Mouse (Mus musculus) thymus, postnatal 10 days (tissue): ENCODE data around the gene Zdhhc4.
A peak's percentile ranks its signal among the peaks of the same experiment; 100 is the strongest.

Experiments used
- DNase-seq, 2 experiments: peaks; one replicate each; pipeline ENCODE4 v3.0.0; 2021; ENCODE audit warnings: low spot score in 2 of 2

Gene Zdhhc4

DNA sequence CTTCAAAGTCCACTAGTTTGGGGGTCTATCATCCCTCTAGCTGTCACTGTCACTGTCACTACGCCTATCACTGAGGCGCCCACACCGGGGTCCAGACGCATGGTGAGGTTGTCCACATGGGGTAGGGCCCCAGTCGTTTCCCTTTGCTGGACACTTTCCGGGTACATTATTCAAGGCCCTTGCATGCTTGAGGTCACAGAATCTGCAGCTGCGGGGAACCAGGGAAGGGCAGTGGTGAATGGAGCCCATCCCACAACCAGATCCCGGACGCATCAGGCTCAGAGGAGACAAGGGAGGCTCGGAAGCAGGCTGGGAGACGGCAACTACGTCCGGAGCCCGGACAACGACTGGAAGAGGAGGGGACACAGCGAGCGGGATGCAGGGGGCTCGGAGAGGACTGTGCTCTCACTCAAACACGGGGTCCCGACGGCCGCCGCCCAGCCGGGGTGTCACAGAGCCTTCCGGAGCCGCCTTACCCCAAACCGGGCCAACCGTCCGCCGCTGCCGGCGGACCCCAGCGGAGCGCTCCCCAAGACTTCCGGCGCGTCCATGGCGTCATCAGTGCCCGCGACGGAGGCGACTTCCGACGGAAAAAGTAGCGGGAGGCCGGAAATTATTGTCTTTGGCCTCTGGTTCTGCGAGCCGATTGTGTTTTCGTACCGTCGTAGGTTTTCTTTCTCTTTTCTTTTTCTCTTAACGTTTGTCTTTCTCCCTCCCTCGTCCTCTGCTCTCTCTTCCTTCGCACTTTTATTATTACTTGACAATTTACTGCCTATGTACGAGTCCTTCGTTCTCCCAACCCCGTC is at the start of gene Zdhhc4:
Gene Zdhhc4 (minus strand): TSS at position 567 of the 806 bp plus-strand sequence.
- DNase-seq = peak; percentile 83 to 91

DNA sequence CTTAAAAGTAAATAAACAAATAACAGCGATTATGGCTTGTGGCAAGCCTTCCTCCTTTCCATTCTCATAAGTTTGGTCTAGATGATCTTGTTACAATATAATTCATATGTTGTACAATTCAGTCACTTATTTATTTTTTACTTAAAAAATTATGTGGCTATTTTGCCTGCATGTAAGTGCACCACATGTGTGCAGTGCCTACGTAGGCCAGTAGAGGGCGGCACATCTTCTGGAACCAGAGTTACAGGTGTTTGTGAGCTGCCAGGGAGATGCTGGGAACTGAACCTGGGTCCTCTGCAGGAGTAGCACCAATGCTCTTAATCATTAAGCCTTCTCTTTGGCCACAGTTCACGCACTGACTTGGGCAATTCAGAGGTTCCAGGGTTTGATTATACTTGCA is 47.1 kb upstream of the Zdhhc4 start:
- DNase-seq = no peak

DNA sequence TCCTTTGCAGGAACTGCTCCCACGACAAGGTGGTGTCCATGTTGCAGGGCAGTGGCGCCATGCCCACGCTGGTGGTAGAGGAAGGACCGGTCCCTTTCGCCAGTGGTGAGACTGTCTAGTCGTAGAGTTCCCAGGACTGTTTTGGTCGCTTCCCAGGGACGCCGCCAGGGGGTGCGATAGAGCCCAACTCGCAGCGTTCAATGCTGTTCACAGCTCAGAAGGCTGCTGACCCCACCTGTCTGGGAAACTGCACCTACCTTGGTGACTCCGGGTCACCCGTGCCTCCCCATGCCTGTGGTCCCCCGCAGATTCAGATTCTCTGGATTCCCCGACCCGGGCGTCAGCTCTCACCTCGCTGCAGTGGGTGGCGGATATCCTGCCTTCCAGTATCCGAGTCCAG is 46.2 kb upstream of the Zdhhc4 start:
- peak; percentile 19 to 70 for DNase-seq

DNA sequence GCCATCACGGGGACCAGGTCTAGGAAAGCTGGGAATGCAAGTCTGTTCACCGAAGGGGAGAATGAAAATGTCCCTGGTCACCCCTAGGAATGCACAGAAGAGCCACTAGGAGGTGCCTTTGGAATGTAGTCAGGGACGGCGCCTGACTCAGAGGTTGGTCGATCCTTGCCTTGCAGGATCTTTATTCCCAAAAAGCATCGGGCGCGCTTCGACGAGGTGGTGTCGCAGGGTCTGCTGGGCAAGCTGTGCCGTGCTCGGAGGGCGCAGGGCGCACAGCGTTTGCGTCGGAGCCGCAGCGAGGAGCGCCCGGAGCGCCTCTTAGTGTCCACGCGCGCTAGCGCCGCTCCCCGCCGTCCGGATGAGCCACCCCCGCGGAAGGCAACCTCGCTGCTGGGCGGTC is 43.8 kb upstream of the Zdhhc4 start:
- no peak for DNase-seq

DNA sequence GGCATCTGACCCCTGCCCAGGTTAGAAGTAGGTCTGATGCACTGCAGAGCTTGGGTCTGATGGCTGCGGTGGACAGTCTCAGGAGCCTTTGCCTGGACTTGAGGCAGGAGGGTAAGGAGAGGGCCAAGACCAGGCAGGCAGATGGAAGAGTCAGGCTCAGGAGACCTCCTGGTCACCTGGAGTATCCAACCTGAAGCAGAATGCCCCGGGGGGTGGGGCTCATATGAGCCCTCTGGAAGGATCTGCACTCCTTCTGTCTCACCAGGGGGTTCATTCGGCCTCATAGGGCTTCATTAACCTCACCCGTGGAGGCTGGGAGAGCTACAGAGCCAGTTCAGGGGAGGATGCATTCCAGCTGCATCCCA is 42.1 kb upstream of the Zdhhc4 start:
- DNase-seq = no peak

DNA sequence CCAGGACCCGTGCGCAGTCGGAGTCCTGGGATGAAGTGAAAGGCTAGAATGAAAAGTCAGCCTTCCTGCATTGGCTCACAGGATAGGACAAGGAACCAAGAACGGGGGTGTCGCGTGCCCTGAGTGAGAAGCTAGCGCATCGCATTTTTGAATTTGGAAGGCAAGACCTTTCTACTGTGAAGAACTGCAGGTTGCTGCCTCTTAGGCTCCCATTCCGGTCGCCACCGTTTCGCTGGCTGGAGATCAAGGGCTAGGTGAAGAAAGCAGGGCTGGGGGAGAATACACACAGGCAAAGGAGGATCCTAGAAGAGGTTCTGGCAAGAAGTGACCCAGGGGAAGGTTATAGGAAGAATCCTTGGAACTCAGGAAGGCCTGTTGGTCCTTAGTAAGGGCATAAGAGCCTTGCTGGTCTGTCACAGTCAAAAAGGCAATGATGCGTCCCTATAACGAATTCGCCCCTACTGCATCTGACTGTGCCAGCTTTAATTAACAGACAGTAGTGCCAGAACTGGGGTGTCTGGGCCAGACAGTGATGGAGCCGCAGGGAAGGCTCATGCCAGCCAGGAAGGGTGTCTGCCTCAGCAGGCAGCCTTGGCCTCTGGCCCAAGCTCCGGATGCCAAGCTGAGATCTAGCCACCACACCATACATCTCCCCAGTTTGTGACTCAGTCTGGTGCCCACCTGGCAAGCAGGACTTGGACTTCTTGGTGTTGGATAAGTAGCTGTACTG is 41.5 kb upstream of the Zdhhc4 start:
- no peak for DNase-seq

DNA sequence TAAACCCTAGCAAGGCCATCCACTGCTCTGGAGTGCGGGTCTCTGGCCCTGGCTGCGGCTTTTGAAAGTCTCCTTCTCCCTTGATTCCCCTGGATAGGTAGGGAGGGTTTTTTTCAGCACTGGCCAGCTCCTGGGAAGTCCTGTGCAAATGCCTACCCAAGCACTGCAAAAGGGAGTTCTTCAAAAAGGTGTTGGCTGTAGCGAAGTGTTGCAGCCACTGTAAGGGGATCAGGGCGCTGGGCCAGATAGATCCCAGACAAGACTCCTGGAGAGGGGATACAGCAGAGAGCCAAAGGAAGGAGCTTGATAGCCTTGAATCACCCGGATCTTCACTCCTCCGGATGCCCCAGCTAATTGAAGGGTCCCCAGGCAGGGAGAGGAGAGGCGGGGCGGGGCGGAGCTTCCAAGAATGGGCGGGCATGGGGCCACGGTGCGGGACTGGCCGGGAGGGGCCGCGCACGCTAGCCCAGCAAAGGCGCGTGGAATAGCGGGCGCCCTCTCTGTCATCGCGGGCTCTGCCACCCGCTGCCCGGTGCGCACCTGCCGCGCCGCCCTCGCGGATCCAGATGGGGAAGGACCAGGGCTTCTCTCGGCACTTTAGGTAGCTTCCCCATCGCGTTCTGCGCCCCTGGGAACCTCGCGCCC is 40.7 kb upstream of the Zdhhc4 start:
- no peak for DNase-seq

DNA sequence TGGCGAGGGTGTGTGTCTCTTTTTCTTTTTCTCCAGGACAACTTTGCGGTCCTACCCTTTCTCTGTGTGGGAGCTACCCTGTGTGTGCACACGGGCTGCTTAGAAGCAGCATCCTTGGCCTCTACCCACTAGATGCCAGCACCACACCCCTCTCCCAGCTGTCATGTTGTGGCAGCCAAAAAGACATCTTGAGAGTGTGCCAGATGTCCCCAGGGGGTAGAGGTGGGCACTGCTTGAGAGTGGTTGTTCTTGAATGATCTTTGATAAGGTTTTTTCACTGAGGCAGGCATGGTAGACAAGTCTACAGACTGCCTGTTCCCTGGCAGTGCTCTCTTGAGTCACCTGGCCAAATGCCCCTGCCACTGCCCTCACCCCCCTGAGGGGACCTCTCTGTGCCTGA is 38.9 kb upstream of the Zdhhc4 start:
- no peak for DNase-seq

DNA sequence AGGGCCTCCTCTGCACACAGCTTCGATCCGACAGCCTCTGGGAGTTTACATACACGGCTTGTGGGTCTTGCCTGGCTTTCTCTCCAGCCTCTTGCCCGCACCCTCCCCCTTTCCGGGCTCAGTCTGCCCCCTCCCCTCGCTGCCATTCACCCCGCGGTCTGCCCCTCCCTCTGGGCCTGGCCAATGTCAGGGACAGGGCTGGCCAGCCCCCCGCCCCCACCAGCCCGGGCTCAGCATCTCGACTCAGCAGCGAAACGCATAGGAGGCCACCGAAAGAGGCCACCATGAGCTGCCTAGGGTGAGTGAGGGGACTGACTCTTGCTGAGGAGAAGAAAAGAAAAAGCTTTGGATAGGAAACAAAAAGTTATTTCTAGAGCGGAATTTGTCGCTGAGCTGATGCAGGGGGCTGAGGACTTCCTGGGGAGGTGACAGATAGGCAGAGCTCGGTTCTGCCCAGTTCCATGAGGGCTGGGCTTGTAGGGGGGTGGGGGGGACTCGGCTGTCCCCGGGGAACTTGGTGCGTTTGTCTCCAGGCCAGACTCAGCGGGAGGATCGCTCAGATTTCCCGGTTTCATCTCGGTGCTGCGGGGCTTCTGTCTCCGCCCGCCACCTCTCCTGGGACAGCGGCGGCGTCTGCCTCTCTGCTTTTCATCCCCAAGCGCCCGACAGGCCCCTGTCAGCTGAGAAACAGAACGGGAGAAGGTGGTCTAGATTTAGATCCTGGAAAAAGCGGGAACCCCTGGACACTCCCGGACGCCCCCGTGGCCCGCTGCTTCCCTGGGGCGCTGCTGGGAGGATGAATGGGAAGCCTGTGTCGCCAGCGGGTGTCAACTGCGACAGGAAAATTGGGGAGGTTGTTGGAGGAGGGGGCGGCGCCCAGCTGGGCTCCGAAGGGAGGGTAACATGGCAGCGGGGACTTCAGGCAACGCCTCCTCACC is 34.9 kb upstream of the Zdhhc4 start:
- no peak for DNase-seq

DNA sequence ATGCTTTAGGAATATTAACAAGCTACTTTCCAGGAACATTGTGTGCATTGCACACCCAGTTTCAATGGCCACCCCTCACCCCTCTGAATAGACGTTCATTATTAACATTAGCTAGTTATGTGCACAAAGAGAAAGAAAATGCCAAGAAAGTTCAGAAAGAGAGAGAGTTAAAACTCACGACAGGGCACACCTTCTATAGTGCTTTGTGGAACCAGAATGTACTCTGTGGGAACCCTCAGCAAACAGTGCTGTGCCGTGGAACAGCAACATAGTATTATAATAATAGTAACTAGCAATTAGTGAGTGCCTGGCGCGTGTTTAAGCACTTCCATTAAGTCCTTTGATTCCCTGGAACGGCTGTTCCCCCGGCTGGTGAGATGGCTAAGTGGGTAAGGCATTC is 32.4 kb upstream of the Zdhhc4 start:
- no peak for DNase-seq

DNA sequence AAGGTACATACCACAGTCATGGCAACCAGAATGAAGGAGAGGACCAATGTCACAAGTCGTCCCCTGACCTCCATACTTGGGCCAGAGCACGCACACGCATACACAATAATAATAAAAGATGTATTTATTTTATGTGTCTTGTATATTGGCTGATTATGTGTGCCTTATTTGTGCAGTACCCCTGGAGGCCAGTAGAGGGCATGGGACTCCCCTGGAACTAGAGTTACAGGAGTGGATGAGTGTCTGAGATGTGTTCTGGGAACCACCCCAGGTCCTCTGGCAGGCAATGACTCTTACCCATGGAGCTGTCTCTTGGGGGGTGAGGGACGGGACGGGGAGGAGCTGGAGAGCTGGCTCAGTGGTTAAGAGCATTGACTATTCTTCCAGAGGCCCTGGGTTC is 30.9 kb upstream of the Zdhhc4 start:
- peak in 1 of 2 experiments; percentile 32 for DNase-seq

DNA sequence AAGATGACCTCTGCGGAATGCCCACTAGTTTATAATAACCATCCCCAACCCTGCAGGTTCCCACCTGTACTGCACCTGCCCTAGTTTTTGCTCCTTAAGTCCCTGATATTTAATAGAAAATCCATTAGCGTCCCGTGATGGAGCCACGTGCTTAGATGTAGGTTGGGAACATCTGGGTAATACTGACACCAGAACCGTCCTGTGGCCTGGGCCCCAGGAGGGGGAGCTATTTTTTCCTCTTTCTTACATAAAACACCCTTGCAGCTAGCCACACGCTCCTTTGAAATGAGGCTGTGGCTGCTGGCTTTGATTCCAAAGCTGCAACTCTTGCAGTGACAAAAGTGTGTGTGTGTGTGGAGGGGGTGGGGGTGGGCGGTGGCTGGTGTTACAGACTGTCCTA is 30.2 kb upstream of the Zdhhc4 start:
- no peak for DNase-seq

DNA sequence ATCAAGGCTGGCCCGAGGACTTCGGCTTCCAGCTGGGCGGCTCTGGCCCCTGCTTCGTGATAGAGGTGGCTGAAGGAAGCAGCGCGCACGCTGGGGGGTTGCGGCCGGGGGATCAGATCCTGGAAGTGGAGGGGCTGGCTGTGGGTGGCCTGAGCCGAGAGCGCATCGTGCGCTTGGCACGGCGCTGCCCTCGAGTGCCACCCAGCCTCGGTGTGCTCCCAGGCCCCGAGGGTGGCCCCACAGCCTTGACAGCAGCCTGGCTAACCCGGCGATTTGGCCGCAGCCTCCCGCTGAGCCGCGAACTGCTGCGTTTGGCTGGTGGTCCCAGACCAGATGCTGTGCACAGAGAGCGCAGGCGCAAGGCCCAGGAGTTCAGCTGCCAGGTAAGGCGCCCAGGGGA is 28.5 kb upstream of the Zdhhc4 start:
- no peak for DNase-seq

DNA sequence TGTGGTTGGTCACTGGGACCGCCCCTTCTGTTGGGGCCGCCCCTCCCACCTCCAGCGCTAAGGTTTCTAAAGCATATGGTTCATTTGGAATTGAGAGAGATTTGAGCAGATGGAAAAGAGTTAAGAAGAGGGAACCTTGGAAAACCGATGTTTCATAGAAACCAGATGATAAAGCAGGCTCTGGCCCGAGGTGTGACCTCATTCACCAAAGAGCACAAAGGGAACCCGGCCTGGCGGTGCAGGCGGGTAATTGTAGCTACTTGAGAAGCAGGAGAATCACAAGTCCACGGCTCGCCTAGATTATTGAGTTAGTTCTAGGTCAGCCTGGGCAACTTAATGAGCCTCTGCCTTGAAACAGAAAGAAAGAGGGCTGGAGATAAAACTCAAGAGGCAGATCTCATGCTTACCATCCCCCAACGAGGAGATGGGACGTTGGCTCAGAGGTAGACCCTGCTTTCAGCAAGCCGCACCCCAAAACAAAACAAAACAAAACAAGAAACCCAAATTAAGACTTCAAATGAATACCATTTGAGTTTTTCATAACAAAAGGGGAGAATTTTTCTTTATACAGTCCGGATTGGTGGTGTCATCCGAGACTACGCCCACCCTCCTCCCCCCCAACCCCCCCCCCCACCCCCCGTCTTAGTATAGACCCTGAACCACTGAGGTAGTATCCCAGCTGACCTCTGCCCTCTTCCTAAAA is 27.8 kb upstream of the Zdhhc4 start, which contains the start of gene Grid2ip:
Gene Grid2ip (plus strand): TSS at position 653 of the 703 bp plus-strand sequence.
- no peak for DNase-seq

DNA sequence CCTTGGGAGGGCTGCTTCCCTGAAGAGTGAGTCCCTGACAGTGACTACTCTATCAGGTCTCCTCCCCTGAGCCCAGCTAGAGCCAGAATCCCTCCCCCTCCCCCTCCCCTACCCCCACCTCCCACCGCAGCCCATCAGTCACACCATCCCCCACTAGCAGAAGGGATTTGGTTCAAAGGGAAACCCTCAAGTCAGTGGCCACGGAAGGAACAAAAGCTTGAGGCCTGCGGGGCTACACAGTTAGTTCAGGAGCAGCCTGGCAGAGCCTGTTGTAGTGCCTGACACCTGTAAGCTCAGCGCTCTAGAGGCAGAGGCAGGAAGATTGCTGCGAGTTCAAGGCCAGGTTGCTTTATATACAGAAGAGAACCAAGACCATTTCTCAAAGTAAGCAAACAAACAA is 27.0 kb upstream of the Zdhhc4 start:
- DNase-seq = no peak

DNA sequence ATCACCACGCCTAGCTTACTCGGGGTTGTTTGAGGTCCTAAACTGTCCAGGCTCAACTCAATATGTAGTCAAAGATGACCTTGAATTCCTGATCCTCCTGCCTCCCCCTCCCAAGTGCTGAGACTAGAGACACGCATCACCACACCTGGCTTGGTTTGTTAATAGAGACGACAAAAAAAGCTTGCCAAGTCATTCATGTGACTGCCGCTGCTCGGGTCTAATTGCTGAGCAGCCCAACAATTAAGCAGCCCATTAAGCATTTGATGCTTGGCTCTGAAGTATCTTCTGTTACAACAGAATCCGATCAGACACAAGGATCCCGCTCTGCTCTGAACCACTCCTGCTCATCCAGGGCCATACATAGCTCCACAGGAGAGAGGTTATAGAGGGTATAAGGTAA is 17.3 kb upstream of the Zdhhc4 start:
- DNase-seq = no peak

DNA sequence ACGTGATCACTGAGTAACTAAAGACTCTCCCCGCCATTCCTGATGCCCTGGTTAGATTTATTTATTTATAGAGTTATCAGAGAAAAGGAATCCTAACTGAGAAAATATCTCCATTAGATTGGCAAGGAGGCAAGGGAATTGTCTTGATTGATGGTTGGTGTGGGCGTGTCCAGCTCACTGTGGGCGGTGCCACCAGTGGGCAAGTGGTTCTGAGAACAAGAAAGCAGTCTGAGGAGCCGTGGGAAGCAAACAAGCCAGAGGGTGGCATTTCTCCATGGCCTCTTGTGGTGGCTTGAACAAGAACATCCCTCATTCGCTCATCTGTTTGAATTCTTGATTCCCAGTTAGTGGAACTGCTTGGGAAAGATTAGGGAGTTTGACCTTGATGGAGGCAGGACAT is 10.5 kb upstream of the Zdhhc4 start:
- DNase-seq = no peak

DNA sequence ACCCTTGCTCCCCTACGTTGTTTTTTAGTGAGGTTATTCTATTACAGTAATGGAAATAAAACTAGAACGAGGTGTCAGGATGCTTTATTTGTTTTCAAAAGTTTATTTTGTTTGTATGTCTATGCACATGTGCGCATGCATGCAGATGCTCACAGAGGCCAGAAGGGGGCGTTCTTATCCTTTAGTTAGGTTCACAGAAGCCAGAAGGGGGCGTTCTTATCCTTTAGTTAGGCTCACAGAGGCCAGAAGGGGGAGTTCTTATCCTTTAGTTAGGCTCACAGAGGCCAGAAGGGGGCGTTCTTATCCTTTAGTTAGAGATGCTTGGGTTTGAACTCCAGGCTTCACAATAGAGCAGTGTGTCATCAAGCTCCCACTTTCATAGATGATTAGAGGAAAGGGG is 7.5 kb upstream of the Zdhhc4 start:
- no peak for DNase-seq

DNA sequence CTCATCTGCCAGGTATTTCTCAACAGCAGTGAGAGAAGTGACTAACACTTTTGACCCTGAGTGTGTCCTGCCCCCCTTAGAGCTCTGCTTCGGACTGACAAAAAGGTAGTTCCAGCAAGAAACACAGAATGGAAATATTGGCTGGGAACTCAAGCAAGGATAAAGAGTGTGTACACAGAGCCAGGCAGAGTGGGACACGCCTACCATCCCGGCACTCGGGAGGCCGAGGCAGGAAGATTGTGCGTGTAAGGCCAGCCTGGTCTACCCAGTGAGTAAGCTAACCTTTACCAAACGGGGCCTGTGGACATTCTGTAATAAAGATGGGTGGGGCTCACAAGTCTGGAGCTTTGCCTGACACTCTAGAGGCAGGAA is 6.0 kb upstream of the Zdhhc4 start:
- DNase-seq = no peak

DNA sequence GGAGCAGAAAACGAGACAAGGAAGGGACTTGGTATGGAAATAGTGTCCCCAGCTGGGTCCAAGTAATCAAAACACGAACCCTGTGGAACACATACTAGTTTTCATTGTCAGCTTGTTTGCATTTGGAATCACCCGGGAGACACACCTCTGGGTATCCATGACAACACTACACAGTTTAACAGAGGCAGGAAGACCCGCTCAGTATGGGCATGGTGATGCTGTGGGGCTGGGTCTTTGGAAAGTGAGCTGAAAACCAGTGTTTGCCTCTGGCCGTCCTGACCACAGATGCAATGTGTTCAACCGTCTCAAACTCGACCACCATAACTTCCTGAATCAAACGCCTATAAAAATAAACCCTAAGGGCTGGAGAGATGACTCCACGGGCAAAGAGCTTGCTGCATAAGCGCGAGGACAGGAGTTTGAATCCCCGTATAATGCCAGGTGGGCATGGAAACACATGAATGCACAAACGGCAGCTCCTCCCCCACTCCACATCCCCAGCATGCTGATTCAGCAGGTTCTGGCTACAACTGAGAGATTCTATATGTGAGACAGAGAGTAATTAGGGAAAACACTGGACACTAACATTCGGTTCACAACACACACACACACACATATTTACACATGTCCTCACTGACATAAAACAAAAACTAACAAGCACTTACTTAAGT is 5.5 kb upstream of the Zdhhc4 start:
- DNase-seq = no peak

DNA sequence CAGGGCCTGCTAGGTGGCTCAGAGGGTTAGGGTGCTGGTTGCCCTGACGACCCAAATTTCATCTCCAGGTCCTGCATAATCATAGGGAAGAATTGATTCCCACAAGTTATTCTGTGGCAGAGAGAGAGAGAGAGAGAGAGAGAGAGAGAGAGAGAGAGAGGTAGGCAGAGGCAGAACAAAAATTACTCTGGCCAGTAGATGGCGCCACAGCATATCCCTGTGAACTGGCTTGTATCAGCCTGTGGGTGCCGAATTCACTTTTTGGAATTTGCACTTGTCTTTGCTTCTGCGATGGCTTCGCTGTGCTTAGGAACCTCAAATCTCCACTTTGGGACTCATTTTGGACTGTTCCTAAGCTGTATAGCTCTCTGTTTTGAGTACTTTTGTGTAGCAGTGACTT is 4.8 kb upstream of the Zdhhc4 start:
- peak; percentile 21 to 71 for DNase-seq
